Mouse (Mus musculus): ENCODE data around the gene Commd1. TPM values are rescaled to one million over a fixed set of nuclear protein-coding genes. Genes with fewer than 3 reads are reported as not detected.

Commd1 gene
- polyA plus RNA-seq, 1 experiment from 2014 or later, result 444 TPM

- H3K9ac ChIP-seq (replicated peaks; ENCODE audit: low read depth, low read length), result no peak overlapping the region
- no peak for ATAC-seq (ENCODE audit: insufficient number of reproducible peaks, insufficient read depth, low FRiP score, low read depth)
- H3K9me3 ChIP-seq (ENCODE audit: control insufficient read depth, low read depth, low read length), result no peaks in the 10 kb centered on the region
- H3K4me1 ChIP-seq (ENCODE audit: control insufficient read depth, insufficient read depth, low read length), result no peaks in the 10 kb centered on the region
- no peak overlapping the region for H3K4me2 ChIP-seq (replicated peaks; ENCODE audit: low read depth, low read length)
- H3K27me3 ChIP-seq (ENCODE audit: control insufficient read depth, insufficient read depth, low read length), result no peaks in the 10 kb centered on the region
- no peaks in the 10 kb centered on the region for H3K36me3 ChIP-seq (ENCODE audit: control insufficient read depth, insufficient read depth, low read length)
- no peak overlapping the region for H3K4me3 ChIP-seq (ENCODE audit: low read depth, low read length)
- 94% methylated on average over 3 of the region's 3 CpGs for WGBS
- no peak overlapping the region for H3K27ac ChIP-seq (ENCODE audit: low read length)
Measured at GRCm38 (mm10) chr11:22889224-22889623, 93.0 kb downstream of the Commd1 start.

GRCm38 (mm10) chr11:22886991-22887390 lies 95.2 kb downstream of the Commd1 start:
- no peak overlapping the region for H3K27ac ChIP-seq (ENCODE audit: low read length)
- no peak for ATAC-seq (ENCODE audit: insufficient number of reproducible peaks, insufficient read depth, low FRiP score, low read depth)
- H3K36me3 ChIP-seq (ENCODE audit: control insufficient read depth, insufficient read depth, low read length), result no peaks in the 10 kb centered on the region
- no peak overlapping the region for H3K9ac ChIP-seq (replicated peaks; ENCODE audit: low read depth, low read length)
- H3K4me3 ChIP-seq (ENCODE audit: low read depth, low read length), result no peak overlapping the region
- H3K9me3 ChIP-seq (ENCODE audit: control insufficient read depth, low read depth, low read length), result no peaks in the 10 kb centered on the region
- H3K4me2 ChIP-seq (replicated peaks; ENCODE audit: low read depth, low read length), result no peak overlapping the region
- WGBS, result 84% methylated on average over 4 of the region's 4 CpGs
- H3K4me1 ChIP-seq (ENCODE audit: control insufficient read depth, insufficient read depth, low read length), result no peaks in the 10 kb centered on the region
- no peaks in the 10 kb centered on the region for H3K27me3 ChIP-seq (ENCODE audit: control insufficient read depth, insufficient read depth, low read length)

GRCm38 (mm10) chr11:22885350-22885749 lies 96.8 kb downstream of the Commd1 start:
- Histone ChIP-seq H3K4me2 (replicated peaks; ENCODE audit: low read depth, low read length) (no peak overlapping the region), H3K4me3 (ENCODE audit: low read depth, low read length) (no peak overlapping the region), H3K27ac (ENCODE audit: low read length) (no peak overlapping the region), H3K9ac (replicated peaks; ENCODE audit: low read depth, low read length) (no peak overlapping the region), H3K9me3 (ENCODE audit: control insufficient read depth, low read depth, low read length) (no peaks in the 10 kb centered on the region), H3K27me3 (ENCODE audit: control insufficient read depth, insufficient read depth, low read length) (no peaks in the 10 kb centered on the region), H3K36me3 (ENCODE audit: control insufficient read depth, insufficient read depth, low read length) (no peaks in the 10 kb centered on the region), H3K4me1 (ENCODE audit: control insufficient read depth, insufficient read depth, low read length) (no peaks in the 10 kb centered on the region)
- 96% methylated on average over 1 of the region's 1 CpGs for WGBS
- ATAC-seq (ENCODE audit: insufficient number of reproducible peaks, insufficient read depth, low FRiP score, low read depth), result no peak

- no peak for ATAC-seq (ENCODE audit: insufficient number of reproducible peaks, insufficient read depth, low FRiP score, low read depth)
- no peak overlapping the region for H3K4me2 ChIP-seq (replicated peaks; ENCODE audit: low read depth, low read length)
- no peaks in the 10 kb centered on the region for H3K9me3 ChIP-seq (ENCODE audit: control insufficient read depth, low read depth, low read length)
- 82% methylated on average over 2 of the region's 2 CpGs for WGBS
- H3K9ac ChIP-seq (replicated peaks; ENCODE audit: low read depth, low read length), result no peak overlapping the region
- H3K27me3 ChIP-seq (ENCODE audit: control insufficient read depth, insufficient read depth, low read length), result no peaks in the 10 kb centered on the region
- H3K4me1 ChIP-seq (ENCODE audit: control insufficient read depth, insufficient read depth, low read length), result no peaks in the 10 kb centered on the region
- H3K36me3 ChIP-seq (ENCODE audit: control insufficient read depth, insufficient read depth, low read length), result no peaks in the 10 kb centered on the region
- no peak overlapping the region for H3K4me3 ChIP-seq (ENCODE audit: low read depth, low read length)
- no peak overlapping the region for H3K27ac ChIP-seq (ENCODE audit: low read length)
Measured at GRCm38 (mm10) chr11:22883676-22884075, 98.5 kb downstream of the Commd1 start.

DNA sequence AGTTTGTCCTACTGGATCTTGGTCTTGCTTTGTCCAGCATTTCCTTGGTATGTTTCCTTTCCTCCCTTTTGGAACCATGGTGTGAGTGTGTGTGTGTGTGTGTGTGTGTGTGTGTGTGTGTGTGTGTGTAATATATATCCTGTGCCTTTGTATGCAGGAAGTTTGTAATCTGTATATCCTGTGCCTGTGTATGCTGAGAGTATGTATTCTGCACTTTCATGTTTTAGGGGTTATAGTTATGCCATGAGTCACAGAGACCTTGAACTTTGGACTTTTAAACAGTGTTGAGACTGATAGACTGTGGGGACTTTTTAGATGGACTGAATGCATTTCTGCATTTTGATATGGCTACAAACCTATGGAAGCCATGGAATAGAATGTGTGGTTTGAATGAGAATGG lies 99.3 kb downstream of the Commd1 start:
- H3K9me3 ChIP-seq (ENCODE audit: control insufficient read depth, low read depth, low read length), result no peaks in the 10 kb centered on the region
- ATAC-seq (ENCODE audit: insufficient number of reproducible peaks, insufficient read depth, low FRiP score, low read depth), result no peak
- no peak overlapping the region for H3K9ac ChIP-seq (replicated peaks; ENCODE audit: low read depth, low read length)
- no peaks in the 10 kb centered on the region for H3K4me1 ChIP-seq (ENCODE audit: control insufficient read depth, insufficient read depth, low read length)
- no peak overlapping the region for H3K4me2 ChIP-seq (replicated peaks; ENCODE audit: low read depth, low read length)
- no peaks in the 10 kb centered on the region for H3K36me3 ChIP-seq (ENCODE audit: control insufficient read depth, insufficient read depth, low read length)
- H3K4me3 ChIP-seq (ENCODE audit: low read depth, low read length), result no peak overlapping the region
- no peaks in the 10 kb centered on the region for H3K27me3 ChIP-seq (ENCODE audit: control insufficient read depth, insufficient read depth, low read length)
- no peak overlapping the region for H3K27ac ChIP-seq (ENCODE audit: low read length)

GRCm38 (mm10) chr11:22880383-22881172 lies 101.6 kb downstream of the Commd1 start:
- Histone ChIP-seq H3K4me2 (replicated peaks; ENCODE audit: low read depth, low read length) (no peak overlapping the region), H3K9ac (replicated peaks; ENCODE audit: low read depth, low read length) (no peak overlapping the region), H3K36me3 (ENCODE audit: control insufficient read depth, insufficient read depth, low read length) (no peaks in the 10 kb centered on the region), H3K4me1 (ENCODE audit: control insufficient read depth, insufficient read depth, low read length) (no peaks in the 10 kb centered on the region), H3K4me3 (ENCODE audit: low read depth, low read length) (no peak overlapping the region), H3K9me3 (ENCODE audit: control insufficient read depth, low read depth, low read length) (no peaks in the 10 kb centered on the region), H3K27me3 (ENCODE audit: control insufficient read depth, insufficient read depth, low read length) (no peaks in the 10 kb centered on the region), H3K27ac (ENCODE audit: low read length) (no peak overlapping the region)
- no peak for ATAC-seq (ENCODE audit: insufficient number of reproducible peaks, insufficient read depth, low FRiP score, low read depth)
- WGBS, result 52% methylated on average over 3 of the region's 3 CpGs

DNA sequence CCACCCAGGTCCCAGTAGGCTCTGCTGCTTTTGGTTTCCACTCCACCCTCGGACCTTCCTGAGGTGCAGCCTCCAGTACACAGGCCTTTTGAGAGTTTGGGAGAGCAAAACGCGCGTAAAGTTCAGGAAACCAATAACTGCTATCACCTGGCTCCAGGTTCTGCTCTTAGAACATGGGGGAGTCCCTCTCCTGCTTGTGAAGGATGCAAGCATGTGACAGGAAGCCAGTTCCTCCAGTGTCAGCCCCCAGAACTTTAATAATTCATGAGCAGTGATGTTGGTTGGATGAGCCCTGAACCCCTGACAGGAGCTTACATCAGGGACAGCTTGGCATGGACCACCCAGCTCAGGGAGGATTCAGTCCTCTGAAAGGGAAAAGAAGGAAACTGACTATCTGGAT lies 102.5 kb downstream of the Commd1 start:
- 82% methylated on average over 4 of the region's 4 CpGs for WGBS
- H3K4me1 ChIP-seq (ENCODE audit: control insufficient read depth, insufficient read depth, low read length), result no peaks in the 10 kb centered on the region
- no peak overlapping the region for H3K27ac ChIP-seq (ENCODE audit: low read length)
- H3K36me3 ChIP-seq (ENCODE audit: control insufficient read depth, insufficient read depth, low read length), result no peaks in the 10 kb centered on the region
- H3K4me2 ChIP-seq (replicated peaks; ENCODE audit: low read depth, low read length), result no peak overlapping the region
- H3K9me3 ChIP-seq (ENCODE audit: control insufficient read depth, low read depth, low read length), result no peaks in the 10 kb centered on the region
- H3K27me3 ChIP-seq (ENCODE audit: control insufficient read depth, insufficient read depth, low read length), result no peaks in the 10 kb centered on the region
- ATAC-seq (ENCODE audit: insufficient number of reproducible peaks, insufficient read depth, low FRiP score, low read depth), result no peak
- no peak overlapping the region for H3K4me3 ChIP-seq (ENCODE audit: low read depth, low read length)
- H3K9ac ChIP-seq (replicated peaks; ENCODE audit: low read depth, low read length), result no peak overlapping the region

- H3K27me3 ChIP-seq (ENCODE audit: control insufficient read depth, insufficient read depth, low read length), result no peaks in the 10 kb centered on the region
- peaks cover 8% of the 10 kb centered on the region; the same call in 1 of the 2 replicates for H3K4me1 ChIP-seq (ENCODE audit: control insufficient read depth, insufficient read depth, low read length)
- ATAC-seq (ENCODE audit: insufficient number of reproducible peaks, insufficient read depth, low FRiP score, low read depth), result no peak
- WGBS, result 77% methylated on average over 3 of the region's 3 CpGs
- no peak overlapping the region for H3K4me3 ChIP-seq (ENCODE audit: low read depth, low read length)
- no peak overlapping the region for H3K27ac ChIP-seq (ENCODE audit: low read length)
- H3K9ac ChIP-seq (replicated peaks; ENCODE audit: low read depth, low read length), result no peak overlapping the region
- H3K9me3 ChIP-seq (ENCODE audit: control insufficient read depth, low read depth, low read length), result no peaks in the 10 kb centered on the region
- no peaks in the 10 kb centered on the region for H3K36me3 ChIP-seq (ENCODE audit: control insufficient read depth, insufficient read depth, low read length)
- no peak overlapping the region for H3K4me2 ChIP-seq (replicated peaks; ENCODE audit: low read depth, low read length)
Measured at GRCm38 (mm10) chr11:22876680-22877330, 105.4 kb downstream of the Commd1 start.

All from stomach, embryonic 14.5 days (tissue).